Mouse (Mus musculus) heart, embryonic 10.5 days (tissue): ENCODE data around the gene Gif. TPM values are rescaled to one million over a fixed set of nuclear protein-coding genes. Genes with fewer than 3 reads are reported as not detected.

ENCODE experiments used
- DNase-seq: peaks from one replicate; pipeline ENCODE4 v3.0.0-alpha.2; 2017; ENCODE audit warnings: low spot score
- H3K27ac ChIP-seq: fragments of 300-500 bp; sonication (generic); 2 replicates; pipeline ENCODE4 v1.5.1; 2016; ENCODE audit warnings: mild to moderate bottlenecking
- H3K27me3 ChIP-seq: fragments of 300-500 bp; sonication (generic); 2 replicates; pipeline ENCODE4 v1.6.1; 2016; ENCODE audit warnings: mild to moderate bottlenecking; ENCODE audit not compliant: poor library complexity, insufficient read depth, severe bottlenecking
- H3K36me3 ChIP-seq: fragments of 300-500 bp; sonication (generic); 2 replicates; pipeline ENCODE4 v1.6.1; 2016; ENCODE audit warnings: mild to moderate bottlenecking, moderate library complexity
- H3K4me1 ChIP-seq: fragments of 300-500 bp; sonication (generic); 2 replicates; pipeline ENCODE4 v1.6.1; 2016; ENCODE audit warnings: mild to moderate bottlenecking
- H3K4me3 ChIP-seq: fragments of 300-500 bp; sonication (generic); 2 replicates; pipeline ENCODE4 v1.5.1; 2016; ENCODE audit warnings: mild to moderate bottlenecking, moderate library complexity
- H3K9me3 ChIP-seq: fragments of 300-500 bp; sonication (generic); 2 replicates; pipeline ENCODE4 v1.6.1; 2016; ENCODE audit warnings: mild to moderate bottlenecking, moderate library complexity
- WGBS: fragments of 180-500 bp; shearing (Covaris S2); methylation state at CpG from one replicate; pipeline ENCODE4 v1.1.7; 2016; 5-methylcytosine and 5-hydroxymethylcytosine counted together
- polyA plus RNA-seq: library from polyadenylated mRNA; unstranded; fragments of >200 nt; fragmentation: Nextera tagmentation; extraction: Ambion mirVana; gene quantifications from 2 replicates; pipeline ENCODE4 v1.2.1, GENCODE M21; 2016

The Gif gene
- polyA plus RNA-seq, 1 experiment from 2014 or later: not detected

DNA sequence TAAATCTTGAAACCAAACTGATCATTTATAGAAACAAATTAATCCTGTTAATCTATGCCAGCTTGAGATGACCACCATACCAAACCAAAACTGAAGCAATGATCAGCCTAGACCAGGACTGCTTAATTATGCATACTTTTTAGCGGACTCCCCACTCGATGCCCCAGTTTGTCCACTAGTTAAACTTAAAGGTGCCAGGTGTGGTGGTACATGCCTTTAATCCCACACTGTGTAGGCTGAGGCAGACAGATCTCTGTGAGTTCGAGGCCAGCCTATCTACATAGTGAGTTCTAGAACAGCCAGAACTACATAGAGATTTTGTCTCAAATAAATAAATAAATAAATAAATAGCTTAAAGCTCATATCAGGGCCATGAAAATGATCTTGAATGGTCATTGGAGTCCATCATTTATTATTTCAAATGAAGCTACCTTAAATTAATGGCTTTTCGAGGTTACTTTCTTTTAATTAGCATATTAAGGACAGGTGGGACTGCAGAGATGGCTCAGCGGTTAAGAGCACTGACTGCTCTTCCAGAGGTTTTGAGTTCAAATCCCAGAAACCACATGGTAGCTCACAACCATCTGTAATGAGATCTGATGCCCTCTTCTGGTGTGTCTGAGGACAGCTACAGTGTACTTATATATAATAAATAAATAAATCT, 22.0 kb downstream of the Gif start:
- no peak overlapping the region for H3K4me3 ChIP-seq
- H3K27ac ChIP-seq: no peak overlapping the region
- 85% methylated on average over 5 of the region's 5 CpGs for WGBS
- 0 out of 2 replicates have a peak, but pooled peaks cover 4% of the 10 kb centered on the region for H3K27me3 ChIP-seq
- no peak for DNase-seq
- H3K36me3 ChIP-seq: peaks cover 18% of the 10 kb centered on the region
- no peaks in the 10 kb centered on the region for H3K4me1 ChIP-seq
- no peaks in the 10 kb centered on the region for H3K9me3 ChIP-seq

DNA sequence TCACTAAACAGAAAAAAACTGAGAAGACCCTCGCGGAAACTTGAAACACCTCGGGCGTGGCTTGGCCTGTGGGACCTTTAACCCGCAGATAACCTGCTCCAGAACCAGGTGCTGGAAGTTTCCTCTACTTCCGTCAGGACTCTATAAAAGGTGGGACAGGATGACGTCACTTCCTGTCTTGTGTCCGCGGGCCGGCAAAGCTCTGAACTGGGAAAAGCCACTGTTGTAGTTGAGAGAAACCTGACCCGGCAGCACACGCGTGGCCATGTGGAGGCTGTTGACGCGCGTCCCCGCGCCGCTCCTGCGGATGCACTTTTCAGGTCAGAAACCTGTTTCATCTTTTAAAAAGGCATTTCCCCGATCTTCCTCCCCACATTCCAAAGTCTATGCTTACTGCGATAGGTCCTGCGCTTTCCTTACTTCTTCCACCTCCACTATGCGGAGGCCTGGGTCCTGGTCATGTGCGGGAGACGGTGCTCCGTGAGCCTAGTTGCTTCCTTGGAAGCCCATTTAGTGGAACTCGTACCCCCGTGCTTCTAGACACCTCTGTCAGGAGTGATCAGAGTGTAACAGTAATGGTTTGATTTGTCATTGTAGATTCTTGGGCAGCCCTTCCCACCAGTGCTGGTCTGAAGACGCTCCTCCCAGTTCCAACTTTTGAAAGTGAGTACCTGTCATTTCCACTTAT, 23.0 kb downstream of the Gif start, which contains the start of gene Mrpl16:
TSS of gene Mrpl16 (plus strand) at position 187 of the 688 bp plus-strand sequence.
- under 1% methylated on average over 30 of the region's 30 CpGs for WGBS
- Histone ChIP-seq H3K36me3 (peaks cover 26% of the 10 kb centered on the region), H3K9me3 (no peaks in the 10 kb centered on the region), H3K27ac (peak within 1 kb of the TSS; percentile 76), H3K27me3 (0 out of 2 replicates have a peak, but pooled peaks cover 4% of the 10 kb centered on the region), H3K4me3 (peak within 1 kb of the TSS; percentile 70), H3K4me1 (no peaks in the 10 kb centered on the region)
- DNase-seq: peak; percentile 94

DNA sequence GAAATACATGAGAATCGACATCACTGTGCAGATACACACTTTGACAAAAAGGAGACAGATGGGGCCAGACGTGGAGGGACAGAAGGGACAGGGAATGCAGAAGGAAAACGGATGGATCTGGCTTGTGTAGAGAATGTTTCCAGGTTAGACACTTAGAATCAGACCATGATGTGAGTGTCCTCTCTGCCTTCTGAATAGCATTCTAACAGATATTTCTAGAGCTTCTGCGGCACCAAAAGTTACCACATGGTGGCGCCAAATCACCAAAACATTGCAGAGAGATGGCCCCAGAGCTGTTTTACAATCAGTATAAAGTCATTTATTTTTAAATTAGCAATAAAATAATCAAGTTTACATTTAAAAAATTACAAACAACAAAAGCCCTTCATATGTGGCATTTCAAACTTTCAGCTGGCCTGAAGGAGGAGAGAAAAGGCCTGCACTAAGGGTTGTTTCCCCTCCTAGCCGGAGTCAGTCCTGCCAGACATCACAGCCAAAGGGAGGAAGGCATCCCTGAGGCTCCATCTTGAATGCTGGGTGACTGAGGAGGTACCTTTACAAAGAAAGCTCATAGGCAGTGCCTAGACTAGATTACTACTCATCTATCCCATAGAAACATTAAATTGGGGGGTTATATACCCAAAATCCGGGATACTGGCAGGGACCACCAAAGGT, 30.0 kb downstream of the Gif start:
- H3K4me1 ChIP-seq: no peaks in the 10 kb centered on the region
- H3K27ac ChIP-seq: no peak overlapping the region
- 60% methylated on average over 7 of the region's 7 CpGs for WGBS
- no peak for DNase-seq
- no peak overlapping the region for H3K4me3 ChIP-seq
- H3K36me3 ChIP-seq: peaks cover 26% of the 10 kb centered on the region
- H3K9me3 ChIP-seq: no peaks in the 10 kb centered on the region
- no peaks in the 10 kb centered on the region for H3K27me3 ChIP-seq

DNA sequence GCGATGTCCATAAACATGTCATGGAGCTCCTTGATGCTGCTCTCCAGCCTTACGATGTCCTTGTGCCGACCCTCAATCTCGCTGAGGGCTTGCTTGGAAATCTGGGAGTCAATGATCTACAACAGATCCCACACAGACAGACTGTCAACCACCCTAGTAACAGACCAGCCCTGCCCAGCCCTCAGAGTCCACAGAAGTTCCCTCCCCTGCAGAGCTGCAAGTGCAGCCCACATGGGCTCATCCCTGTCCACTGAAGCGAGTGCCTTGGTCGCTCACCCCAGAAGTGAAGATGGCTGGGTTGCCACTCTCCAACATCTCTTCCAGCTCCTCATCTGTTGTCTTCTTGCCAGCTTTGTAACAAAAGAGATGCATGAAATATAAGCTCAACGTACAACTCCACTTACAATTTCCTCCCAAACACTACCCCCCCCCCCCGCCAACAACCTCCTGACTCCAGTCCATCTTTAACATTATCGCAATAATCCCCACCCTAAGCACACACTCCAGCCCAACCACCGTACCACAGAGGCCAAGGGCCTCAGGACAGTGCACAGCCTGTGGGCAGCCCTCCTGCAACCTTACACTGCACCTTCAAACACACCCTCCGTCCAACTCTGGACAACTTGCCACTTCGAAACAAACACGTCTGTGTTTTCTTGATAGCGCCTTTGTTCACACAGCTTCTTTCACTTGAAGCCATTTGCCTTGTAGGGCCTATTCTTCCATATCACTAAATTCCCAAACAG, 38.2 kb downstream of the Gif start:
- no peak overlapping the region for H3K4me3 ChIP-seq
- 89% methylated on average over 14 of the region's 14 CpGs for WGBS
- peak; percentile 57 for DNase-seq
- no peaks in the 10 kb centered on the region for H3K4me1 ChIP-seq
- 0 out of 2 replicates have a peak, but pooled peaks cover 4% of the 10 kb centered on the region for H3K36me3 ChIP-seq
- no peaks in the 10 kb centered on the region for H3K27me3 ChIP-seq
- no peaks in the 10 kb centered on the region for H3K9me3 ChIP-seq
- H3K27ac ChIP-seq: no peak overlapping the region

DNA sequence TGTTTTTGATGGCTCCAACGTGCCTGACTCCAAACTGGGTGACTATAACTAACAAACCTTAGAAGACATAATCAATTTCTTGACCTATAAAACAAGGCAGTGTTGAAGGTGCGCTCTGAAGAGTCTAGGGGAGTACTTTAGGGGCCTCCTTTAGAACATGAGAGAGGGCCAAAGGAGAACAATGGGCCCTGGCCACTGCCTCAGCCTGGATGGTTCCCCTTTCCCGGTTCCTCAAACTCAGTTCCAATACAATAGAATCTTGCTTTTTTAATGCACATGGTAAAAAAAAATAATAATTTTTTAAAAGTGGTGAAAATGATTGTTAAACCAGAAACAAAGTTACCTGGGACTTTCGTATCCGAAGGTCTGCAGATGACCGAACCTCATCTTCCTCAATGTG, 40.5 kb downstream of the Gif start:
- Histone ChIP-seq H3K4me1 (no peaks in the 10 kb centered on the region), H3K4me3 (no peak overlapping the region), H3K36me3 (no peaks in the 10 kb centered on the region), H3K27me3 (no peaks in the 10 kb centered on the region), H3K9me3 (no peaks in the 10 kb centered on the region), H3K27ac (no peak overlapping the region)
- DNase-seq: no peak
- WGBS: 85% methylated on average over 6 of the region's 6 CpGs

DNA sequence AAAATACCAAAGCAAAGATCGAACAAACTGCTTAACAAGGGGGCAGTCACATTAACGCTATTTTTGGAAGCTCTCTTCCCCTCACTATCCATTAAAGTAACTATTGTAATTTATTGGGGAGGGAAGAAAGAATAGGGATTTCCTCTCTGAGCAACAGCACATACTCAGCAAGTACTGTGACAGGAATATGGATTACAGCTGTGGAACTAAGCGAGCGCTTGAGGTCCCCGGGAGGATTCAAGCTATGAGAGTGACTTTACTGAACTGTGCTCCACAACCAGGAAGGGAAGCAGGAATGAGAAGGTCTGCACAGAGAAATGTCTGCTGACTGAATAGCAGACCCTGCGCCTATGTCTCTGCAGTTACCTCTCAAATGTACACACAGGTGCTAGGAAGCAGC, 41.5 kb downstream of the Gif start:
- H3K4me1 ChIP-seq: no peaks in the 10 kb centered on the region
- no peaks in the 10 kb centered on the region for H3K27me3 ChIP-seq
- WGBS: 85% methylated on average over 6 of the region's 6 CpGs
- no peak overlapping the region for H3K4me3 ChIP-seq
- no peaks in the 10 kb centered on the region for H3K9me3 ChIP-seq
- no peak overlapping the region for H3K27ac ChIP-seq
- no peak for DNase-seq
- H3K36me3 ChIP-seq: no peaks in the 10 kb centered on the region

DNA sequence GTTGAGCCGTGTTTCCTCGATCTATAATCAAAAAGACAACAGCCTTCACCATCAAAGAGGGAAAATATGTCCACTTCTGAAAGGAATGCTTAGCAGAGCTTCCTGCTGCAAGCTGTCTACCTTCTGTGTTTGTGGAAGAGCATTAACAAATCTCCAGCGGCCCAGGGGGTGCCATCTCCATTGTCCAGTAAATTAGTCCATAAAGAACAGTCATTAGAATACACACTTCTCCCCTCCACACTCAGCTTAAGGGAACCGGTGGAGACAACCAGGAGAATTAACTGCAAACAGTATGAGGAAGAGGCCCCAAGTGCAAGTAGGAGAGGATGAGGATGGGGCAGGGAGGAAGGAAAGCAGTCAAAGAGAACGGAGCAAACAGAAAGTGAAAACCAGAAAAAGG, 44.5 kb downstream of the Gif start:
- no peaks in the 10 kb centered on the region for H3K4me1 ChIP-seq
- WGBS: 72% methylated on average over 5 of the region's 5 CpGs
- H3K27me3 ChIP-seq: no peaks in the 10 kb centered on the region
- H3K4me3 ChIP-seq: no peak overlapping the region
- H3K36me3 ChIP-seq: no peaks in the 10 kb centered on the region
- DNase-seq: no peak
- H3K9me3 ChIP-seq: no peaks in the 10 kb centered on the region
- H3K27ac ChIP-seq: no peak overlapping the region

DNA sequence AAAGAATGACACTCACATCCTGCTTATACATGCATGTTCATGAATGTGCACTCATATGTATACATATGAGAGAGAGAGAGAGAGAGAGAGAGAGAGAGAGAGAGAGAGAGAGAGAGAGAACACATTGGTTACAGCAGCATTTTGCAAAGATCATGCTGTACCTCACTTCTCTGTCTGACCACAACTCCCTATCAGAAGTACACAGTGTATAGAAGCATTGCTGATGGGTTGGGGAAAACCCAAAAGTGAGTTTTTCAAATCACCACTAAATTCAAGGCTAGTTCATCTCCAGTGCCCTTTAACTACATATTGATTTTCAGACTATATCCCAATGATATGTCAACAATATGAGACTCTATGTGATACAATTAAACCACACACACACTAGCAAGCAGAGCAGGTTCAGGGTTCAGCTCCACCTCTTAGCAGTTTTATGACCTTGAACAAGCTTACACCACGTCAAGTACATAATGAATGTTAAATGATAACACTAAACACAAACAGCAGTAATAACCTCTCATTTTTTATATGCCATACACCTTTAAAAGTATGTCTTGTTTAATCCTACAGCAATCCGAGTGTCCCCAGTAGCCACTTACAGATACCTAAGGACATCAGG, 46.5 kb downstream of the Gif start:
- 74% methylated on average over 2 of the region's 2 CpGs for WGBS
- no peaks in the 10 kb centered on the region for H3K27me3 ChIP-seq
- no peak for DNase-seq

DNA sequence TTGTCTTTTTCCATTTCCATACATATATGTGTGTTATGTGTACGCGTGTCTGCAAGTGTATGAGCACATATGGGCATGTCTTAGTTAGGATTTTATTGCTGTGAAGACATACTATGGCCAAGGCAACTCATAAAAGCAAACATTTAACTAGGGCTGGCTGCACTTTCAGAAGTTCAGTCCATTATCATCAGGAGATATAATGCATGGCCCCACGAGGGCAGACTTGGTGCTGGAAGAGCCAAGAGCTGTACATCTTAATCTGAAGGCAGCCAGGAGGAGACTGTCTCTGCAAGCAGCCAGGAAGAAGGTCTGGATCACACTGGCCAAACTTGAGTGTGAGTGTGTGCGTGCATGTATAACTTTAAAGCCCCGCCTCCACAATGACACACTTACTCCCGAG, 47.1 kb downstream of the Gif start:
- H3K4me1 ChIP-seq: no peaks in the 10 kb centered on the region
- H3K4me3 ChIP-seq: no peak overlapping the region
- DNase-seq: no peak
- no peaks in the 10 kb centered on the region for H3K27me3 ChIP-seq
- H3K27ac ChIP-seq: no peak overlapping the region
- no peaks in the 10 kb centered on the region for H3K9me3 ChIP-seq
- no peaks in the 10 kb centered on the region for H3K36me3 ChIP-seq
- 80% methylated on average over 6 of the region's 6 CpGs for WGBS

More for the DNA sequence above, 46.5 kb downstream of the Gif start:
- no peaks in the 10 kb centered on the region for H3K36me3 ChIP-seq
- H3K4me1 ChIP-seq: no peaks in the 10 kb centered on the region
- H3K27ac ChIP-seq: no peak overlapping the region
- H3K4me3 ChIP-seq: no peak overlapping the region
- H3K9me3 ChIP-seq: no peaks in the 10 kb centered on the region

DNA sequence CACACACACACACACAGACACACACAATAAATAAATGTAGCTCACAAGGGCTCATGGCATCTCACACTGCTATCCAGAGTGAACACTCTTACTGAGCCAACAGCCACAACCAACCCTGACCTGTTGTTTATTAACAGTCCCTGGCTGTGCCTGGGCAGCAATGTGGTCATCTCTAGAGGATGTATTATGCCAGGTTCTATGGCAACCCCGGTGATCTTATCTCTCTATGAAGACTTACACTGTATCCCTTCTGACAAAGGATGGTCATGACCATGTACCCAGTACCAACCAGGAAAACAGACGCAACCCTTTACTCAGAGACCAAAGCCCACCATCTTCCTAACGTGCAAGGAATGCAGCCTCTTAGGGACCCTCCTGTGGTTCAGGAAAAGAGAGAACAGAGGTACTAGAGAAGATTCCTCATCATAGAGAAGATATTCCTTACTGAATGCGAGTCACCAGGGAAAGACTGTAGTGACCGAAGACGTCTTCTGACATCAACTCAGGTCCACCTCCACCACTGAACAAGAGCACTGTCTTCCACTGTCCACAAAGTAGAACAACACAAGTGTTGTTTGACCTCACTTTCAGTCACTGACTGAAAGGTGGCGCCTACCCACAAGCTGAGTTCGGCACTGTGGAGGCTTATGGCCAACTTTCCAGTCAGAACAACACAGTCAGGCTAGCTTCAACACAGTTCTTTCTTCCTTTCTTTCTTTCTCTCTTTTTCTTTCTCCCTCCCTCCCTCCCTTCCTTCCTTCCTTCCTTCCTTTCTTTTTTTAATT, 53.4 kb downstream of the Gif start:
- peak; percentile 60 for DNase-seq
- WGBS: 75% methylated on average over 8 of the region's 8 CpGs
- H3K27me3 ChIP-seq: no peaks in the 10 kb centered on the region
- no peak overlapping the region for H3K27ac ChIP-seq
- H3K9me3 ChIP-seq: no peaks in the 10 kb centered on the region
- no peak overlapping the region for H3K4me3 ChIP-seq
- no peaks in the 10 kb centered on the region for H3K36me3 ChIP-seq
- H3K4me1 ChIP-seq: no peaks in the 10 kb centered on the region

DNA sequence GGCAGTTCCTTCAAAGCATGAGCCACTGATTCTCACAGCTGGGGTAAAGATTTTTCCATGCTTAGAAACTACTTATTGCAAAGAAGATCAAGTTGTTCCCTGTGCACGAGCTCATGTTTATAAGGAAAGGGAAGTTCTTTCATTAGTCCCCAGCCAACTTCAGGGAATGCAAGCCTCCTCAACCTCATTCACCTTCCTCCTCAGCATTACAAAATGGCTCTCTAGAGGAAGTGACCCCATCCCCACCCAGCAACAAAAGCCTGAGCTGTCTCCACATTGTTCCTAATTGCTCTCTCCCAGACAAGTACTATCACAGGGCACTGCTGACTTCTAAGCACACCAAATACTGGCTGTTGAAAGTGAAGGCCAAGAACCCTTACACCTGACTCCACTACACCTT, 57.1 kb downstream of the Gif start:
- no peak for DNase-seq
- no peak overlapping the region for H3K27ac ChIP-seq

DNA sequence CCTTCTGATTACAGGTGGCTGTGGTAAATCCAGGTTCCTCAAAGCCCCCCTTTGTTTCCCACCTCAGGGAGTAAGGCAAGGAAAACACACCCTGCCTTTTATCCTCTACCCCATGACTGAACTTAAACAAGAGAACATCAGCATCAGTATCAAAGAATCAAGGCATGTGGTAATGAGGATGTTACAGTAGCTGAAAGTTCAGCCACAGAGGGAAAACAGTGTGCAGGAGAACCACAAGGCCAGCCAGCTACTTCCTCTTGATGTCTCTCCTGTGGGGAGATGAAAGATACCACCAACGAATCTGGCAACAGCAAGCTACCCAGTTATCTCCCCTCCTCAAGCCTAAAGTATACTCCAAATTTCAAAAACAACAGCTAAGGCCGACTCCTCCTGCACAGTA, 59.9 kb downstream of the Gif start:
- no peak overlapping the region for H3K4me3 ChIP-seq
- no peaks in the 10 kb centered on the region for H3K9me3 ChIP-seq
- 45% methylated on average over 2 of the region's 2 CpGs for WGBS
- no peaks in the 10 kb centered on the region for H3K27me3 ChIP-seq
- H3K4me1 ChIP-seq: peaks cover 7% of the 10 kb centered on the region
- H3K36me3 ChIP-seq: no peaks in the 10 kb centered on the region
- DNase-seq: no peak
- H3K27ac ChIP-seq: no peak overlapping the region

More for the DNA sequence above, 57.1 kb downstream of the Gif start:
- H3K4me1 ChIP-seq: no peaks in the 10 kb centered on the region
- no peaks in the 10 kb centered on the region for H3K9me3 ChIP-seq
- H3K27me3 ChIP-seq: no peaks in the 10 kb centered on the region
- WGBS: 64% methylated on average over 1 of the region's 1 CpGs
- no peak overlapping the region for H3K4me3 ChIP-seq
- H3K36me3 ChIP-seq: no peaks in the 10 kb centered on the region
